Mouse (Mus musculus): ENCODE measurements around the gene Map1b.

- TF ChIP-seq CTCF (IDR thresholded peaks at IDR 0.05; ENCODE audit: control insufficient read depth, insufficient read depth, low read length) (no peak), POLR2A (IDR thresholded peaks at IDR 0.05; ENCODE audit: borderline replicate concordance, control insufficient read depth, low read depth, low read length) (no peak)
These were observed 48.1 kb downstream of the Map1b start for GRCm38 (mm10) chr13:99468267-99468666.
